Mouse (Mus musculus): ENCODE data around the gene Esyt1.
"Not testable (repeated sequence)": the region's sequence is repeated elsewhere in the genome, so short reads cannot be mapped to it uniquely, and the experiment has no call there.

Esyt1 gene

GRCm38 (mm10) chr10:128504641-128505370 is 20.9 kb downstream of the Esyt1 start:
- peak; percentile 62 for DNase-seq (ENCODE audit: low read depth, low spot score)

GRCm38 (mm10) chr10:128504012-128504411 is 21.7 kb downstream of the Esyt1 start:
- no peak for DNase-seq (ENCODE audit: low read depth, low spot score)

DNA sequence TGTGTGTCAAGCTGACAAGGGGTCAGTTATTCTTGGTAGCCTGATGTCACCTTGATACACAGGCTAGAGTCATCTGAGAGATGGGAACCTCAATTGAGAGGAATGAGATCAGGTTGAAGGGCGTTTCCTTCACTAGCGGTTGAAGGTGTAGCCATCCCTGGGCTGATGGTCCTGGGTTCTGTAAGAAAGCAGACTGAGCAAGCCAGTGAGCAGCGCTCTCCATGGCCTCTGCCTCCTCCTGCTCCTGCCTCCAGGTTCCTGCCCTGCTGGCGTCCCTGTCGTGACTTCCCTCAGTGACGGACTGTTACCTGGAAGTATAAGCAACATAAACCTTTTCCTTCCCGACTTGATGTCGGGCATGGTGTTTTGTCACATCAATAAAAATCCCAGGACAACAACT is 22.1 kb downstream of the Esyt1 start:
- DNase-seq (ENCODE audit: low read depth, low spot score) = no peak

GRCm38 (mm10) chr10:128502341-128502740 is 23.3 kb downstream of the Esyt1 start:
- no peak for DNase-seq (ENCODE audit: low read depth, low spot score)

DNA sequence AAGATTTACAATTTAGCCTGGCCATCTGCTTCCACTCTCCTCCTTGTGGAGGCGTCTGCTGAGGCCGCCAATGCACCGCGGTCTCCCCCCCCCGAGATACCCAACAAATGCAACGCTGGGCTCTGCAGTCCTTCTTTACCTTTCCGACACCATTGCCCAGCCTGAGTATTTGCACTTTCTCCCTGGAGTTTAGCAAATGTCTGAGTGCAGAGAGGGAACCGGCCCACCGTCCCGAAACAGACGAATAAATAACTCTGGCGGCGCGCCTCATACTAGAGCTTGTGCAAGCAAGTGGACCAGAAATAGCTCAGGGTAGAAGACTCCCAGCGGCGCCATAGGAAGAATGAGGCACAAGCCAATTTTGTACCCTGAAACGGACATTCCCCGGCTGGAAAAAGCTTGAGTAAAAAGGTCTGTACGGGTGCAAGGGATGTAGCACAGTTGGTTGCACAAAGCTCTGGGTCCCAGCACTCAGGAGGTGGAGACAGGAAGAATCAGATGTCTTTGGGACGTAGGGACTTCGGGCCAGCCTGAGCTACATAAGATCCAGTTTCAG is 26.5 kb downstream of the Esyt1 start:
- peak; percentile 79 for DNase-seq (ENCODE audit: low read depth, low spot score)

DNA sequence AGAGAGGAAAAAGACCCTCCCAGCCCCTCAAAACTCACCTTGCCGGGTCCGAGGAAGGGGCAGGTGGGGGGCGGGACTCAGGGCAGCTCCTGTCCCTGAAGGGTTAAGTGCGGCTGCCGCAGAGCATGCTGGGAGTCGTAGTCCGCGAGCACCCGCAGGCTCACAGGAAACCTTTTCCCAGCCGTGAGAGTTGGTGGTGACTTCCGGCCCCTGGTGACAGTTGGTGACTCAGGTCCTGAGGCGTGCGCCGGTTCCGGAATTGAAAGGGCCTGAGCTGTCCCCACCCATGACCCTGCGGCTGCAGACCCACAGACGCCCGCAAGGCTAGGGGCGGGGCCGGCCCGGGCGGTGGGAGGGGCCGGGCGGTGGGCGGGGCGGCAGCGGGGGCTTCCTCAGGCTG is 27.1 kb downstream of the Esyt1 start, which contains the start of gene Myl6b:
Gene Myl6b, minus strand, starts transcription at position 96 of the 400 bp plus-strand sequence.
- DNase-seq (ENCODE audit: low read depth, low spot score) = peak; percentile 98

DNA sequence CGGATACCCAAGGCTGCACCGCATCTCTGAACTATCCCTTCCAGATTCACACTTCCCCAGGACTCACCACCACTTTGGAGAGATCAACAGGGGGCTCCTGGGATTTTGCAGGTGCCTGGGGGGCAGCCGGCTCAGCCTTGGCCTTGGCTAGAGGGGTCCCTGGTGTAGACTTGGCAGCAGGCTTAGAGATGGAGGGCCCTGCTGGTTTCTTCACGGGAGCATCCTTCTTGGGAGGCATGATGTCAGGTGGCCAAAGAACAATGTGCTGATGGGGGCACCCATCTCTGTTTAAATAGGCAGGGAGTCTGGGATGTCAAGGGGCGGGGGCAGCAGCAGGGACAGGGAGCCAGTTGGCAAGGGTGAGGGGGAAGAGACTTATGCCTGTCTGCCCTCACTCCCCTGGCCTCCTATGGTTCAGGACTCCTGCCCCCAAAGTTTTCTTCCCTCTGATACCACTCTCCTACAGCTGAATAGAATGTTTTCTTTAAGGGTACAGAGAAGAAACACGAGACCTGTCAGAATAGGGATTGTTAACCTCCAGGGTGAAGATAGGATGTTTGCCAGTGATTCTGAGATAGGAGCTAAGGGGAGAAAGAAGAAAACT is 28.4 kb downstream of the Esyt1 start:
- DNase-seq (ENCODE audit: low read depth, low spot score) = no peak

GRCm38 (mm10) chr10:128496509-128497077 is 29.1 kb downstream of the Esyt1 start:
- DNase-seq (ENCODE audit: low read depth, low spot score) = no peak

GRCm38 (mm10) chr10:128495903-128496302 is 29.8 kb downstream of the Esyt1 start:
- DNase-seq (ENCODE audit: low read depth, low spot score) = peak; percentile 26

- peak; percentile 46 for DNase-seq (ENCODE audit: low read depth, low spot score)
Measured at GRCm38 (mm10) chr10:128495270-128495669, 30.4 kb downstream of the Esyt1 start.

DNA sequence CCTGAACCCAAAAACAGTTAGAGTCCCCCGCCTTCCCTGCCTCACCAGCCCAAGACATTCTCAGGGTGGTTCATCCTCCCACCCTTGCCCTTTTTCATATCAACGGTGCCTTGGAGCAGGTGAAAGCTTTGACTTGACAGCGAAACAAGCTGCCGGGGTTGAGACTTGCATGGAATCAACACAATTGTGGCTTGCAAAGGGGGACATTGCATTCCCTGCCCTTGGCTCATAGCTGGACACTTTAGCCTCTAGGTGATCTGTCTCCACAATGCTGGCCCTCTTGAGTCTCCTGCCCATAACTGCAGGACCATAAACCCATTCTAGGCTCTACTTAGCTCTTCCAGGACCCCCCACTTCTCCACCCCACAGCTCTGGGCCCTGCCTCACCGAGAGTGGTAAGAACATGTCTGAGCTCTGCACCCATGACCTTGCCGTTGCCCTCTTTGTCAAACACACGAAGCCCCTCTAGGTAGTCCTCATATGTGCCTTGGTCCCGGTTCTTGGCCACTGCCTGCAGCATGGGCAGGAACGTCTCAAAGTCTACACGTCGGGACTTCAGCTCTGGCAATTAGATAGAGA is 30.9 kb downstream of the Esyt1 start:
- DNase-seq (ENCODE audit: low read depth, low spot score) = no peak

GRCm38 (mm10) chr10:128493695-128494666 is 31.7 kb downstream of the Esyt1 start, which contains the start of gene Myl6:
Myl6 (minus strand) TSS chr10:128494145.
- DNase-seq (ENCODE audit: low read depth, low spot score) = peak; percentile 99

- no peak for DNase-seq (ENCODE audit: low read depth, low spot score)
Measured at GRCm38 (mm10) chr10:128493319-128493694, 32.4 kb downstream of the Esyt1 start.

DNA sequence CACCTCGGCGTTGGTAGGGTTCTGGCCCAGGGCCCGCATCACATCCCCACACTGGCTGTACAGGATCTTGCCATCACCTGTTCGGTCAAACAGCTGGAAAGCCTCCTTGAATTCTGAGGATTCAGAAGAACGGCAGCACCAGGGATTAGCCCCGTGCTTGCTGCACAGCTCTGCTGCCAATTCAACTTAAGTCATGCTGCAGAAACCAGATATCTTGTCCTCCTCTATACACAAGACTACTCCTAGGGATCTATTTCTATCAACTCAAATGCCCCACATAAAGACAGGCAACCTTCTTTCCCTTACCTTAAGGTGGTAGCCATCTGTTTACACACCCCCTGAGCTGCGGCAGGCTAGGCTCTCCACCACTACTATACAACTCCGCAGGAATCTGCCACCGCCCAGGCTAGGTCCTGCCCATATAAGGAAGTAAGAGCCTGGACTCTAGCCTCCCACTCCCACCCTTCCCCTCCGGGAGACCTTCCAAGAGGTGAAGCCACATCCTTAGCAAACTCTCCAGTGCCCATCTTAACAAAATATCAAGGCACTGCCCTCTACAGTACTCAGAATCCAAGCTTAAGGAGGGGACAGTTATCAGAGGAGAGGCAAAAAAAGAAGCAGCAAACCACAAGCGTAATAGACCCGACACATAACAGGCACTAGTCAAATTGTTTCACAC is 32.9 kb downstream of the Esyt1 start:
- peak; percentile 71 for DNase-seq (ENCODE audit: low read depth, low spot score)

GRCm38 (mm10) chr10:128492051-128492450 is 33.6 kb downstream of the Esyt1 start:
- not testable (repeated sequence) for DNase-seq (ENCODE audit: low read depth, low spot score)

DNA sequence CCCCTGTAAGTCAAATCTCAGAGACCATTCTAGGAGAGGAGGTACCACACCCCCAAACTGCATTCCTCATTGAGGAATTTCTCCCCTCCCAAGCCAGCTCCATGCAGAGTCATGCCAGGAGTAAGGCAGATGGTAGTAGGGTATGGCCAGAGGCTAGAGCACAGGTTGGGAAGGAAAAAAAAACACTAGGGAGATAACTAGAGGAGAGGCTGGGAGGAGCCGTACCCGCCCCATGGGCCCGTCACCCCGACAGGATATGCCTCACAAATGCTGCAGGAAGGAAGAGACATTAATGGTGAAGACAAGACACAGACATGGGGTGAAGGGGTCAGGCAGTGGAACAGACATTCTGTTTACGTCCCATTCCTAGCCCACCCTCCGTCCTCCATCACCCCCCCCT is 34.2 kb downstream of the Esyt1 start:
- no peak for DNase-seq (ENCODE audit: low read depth, low spot score)

- DNase-seq (ENCODE audit: low read depth, low spot score) = no peak
Measured at GRCm38 (mm10) chr10:128490912-128491311, 34.8 kb downstream of the Esyt1 start.

DNA sequence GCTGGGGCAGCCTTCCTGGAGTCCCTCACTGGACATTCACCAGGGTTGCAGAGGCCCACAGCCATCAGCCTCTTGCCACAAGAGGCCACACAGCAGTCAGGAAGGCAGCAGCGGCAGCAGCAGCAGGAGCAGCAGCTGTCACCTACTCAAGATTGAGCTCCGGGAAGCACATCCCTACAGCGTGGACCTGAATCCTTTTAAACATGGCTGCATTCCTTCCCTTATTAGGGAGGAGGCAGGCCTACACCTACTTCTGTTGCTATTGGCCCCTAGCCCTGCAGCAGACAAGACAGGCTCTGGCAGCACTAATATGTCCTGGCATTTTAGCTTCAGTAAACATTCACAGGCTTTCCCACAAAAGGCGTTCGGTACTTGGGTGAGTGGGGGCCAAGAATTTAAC is 35.4 kb downstream of the Esyt1 start:
- DNase-seq (ENCODE audit: low read depth, low spot score) = no peak

- DNase-seq (ENCODE audit: low read depth, low spot score) = no peak
Measured at GRCm38 (mm10) chr10:128489785-128490184, 35.9 kb downstream of the Esyt1 start.

- no peak for DNase-seq (ENCODE audit: low read depth, low spot score)
Measured at GRCm38 (mm10) chr10:128489380-128489779, 36.3 kb downstream of the Esyt1 start.

All from A20 (cell line).